Mouse (Mus musculus) layer of hippocampus, adult 8-10 months (tissue): ENCODE measurements at regions not wholly inside any gene's neighbourhood (a gene's known extent, or its start where the extent isn't known, plus 50 kb on each side); places are given as distances from the start of the nearest gene placed in this dataset.

Experiments
- DNase-seq, 2 experiments: peaks; one replicate each; pipeline ENCODE4 v3.0.0; 2022; ENCODE audit warnings: low spot score in 2 of 2

DNA sequence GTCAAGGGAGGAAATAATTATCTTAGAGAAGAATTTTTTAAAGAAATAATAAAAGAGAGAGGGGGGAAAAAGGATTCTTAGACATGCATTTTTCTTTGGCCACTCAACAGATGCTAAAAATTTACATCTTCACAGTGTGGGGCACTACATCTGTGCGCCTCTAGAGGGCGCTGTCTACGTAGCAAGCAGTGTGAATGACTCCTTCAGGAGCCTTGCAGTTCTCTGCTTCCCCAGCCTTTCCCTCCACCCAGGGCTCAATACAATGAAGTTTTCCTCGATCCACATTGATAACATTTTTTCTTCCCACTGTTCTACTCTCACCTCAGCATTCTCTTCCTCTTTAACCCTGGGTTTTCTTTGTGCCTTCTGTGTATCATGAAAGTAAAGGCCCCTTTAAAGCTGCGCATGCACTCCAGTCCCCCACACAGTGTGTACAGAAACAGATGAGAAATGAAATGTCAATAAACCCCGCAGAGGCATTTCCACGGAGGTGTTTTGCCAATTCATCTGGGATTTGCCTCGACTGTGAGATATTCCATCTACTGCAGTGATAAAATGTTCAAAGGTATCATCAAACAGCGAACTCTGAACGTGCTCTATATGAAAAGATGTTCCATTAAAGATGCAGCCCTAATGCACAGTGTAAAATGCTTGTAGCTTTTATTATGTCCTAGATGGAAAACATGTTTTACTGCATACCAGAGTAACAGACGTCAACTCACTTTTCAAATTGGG, 181.2 kb downstream of the Rdh14 start:
- DNase-seq, result no peak

DNA sequence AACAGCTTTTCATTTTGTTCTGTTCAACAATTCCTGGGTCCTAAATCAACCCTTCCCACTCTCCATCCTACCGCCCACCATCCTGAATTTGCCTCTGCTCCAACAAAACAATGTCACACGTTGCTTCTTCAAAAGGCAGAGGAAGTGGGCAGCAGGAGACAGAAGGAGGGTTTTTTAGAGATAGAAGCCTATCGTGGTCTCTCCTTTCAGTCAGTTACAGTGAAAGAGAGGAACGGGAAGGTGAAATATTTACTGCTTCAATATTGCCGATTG, 181.7 kb downstream of the Rdh14 start:
- DNase-seq, result no peak

DNA sequence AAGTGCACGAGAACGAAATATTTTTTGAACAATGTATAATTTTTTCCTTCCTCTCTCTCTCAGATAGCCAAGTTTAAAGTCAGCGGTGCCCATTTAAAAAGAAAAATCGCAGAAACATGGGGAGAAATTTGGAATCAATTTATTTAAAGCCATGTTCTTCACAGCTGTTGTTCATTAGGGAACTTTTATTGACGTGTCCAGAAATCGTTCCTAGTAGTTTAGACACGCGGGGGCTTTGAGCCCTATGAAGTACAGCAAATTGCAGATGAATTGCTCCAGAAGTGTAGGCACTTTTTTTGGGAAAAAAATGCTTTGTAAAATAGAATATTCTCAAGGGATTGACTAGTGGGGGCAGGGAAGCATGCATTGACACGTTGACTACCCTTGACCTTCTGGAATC, 182.8 kb downstream of the Rdh14 start:
- DNase-seq, result no peak

DNA sequence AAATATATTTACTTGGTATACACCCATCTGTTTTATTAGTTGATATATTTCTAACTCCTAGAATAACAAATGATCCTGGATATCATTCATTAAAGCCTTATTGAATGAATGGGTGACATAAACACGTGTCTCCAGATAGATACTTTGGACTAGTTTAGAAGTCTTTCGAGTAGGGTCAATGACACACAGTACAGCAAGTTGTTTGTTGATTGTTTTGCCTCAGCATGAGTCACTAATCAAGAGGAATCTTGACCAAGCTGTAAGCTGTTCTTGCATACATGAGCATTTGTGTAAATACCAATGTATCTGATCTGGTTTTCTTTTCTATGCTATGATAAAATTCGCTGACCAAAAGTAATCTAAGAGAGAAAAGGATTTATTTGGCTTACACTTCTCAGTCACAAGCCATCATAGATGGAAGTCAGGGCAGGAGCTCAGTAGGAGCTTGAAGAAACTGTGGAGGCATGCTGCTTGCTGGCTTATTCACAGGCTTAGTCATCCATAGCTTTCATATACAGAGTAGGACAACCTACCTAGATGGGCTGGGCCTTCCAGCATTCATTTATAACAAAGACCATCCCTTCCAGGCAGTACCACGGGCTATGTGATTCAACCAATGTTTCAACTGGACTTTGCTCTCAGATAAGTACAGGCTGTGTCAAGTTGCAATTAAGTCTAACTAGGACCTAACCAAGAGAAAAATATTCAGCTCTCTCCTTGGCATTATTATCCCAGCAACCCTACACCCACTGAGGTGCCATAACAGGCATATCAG, 192.5 kb downstream of the Rdh14 start:
- DNase-seq, result no peak

DNA sequence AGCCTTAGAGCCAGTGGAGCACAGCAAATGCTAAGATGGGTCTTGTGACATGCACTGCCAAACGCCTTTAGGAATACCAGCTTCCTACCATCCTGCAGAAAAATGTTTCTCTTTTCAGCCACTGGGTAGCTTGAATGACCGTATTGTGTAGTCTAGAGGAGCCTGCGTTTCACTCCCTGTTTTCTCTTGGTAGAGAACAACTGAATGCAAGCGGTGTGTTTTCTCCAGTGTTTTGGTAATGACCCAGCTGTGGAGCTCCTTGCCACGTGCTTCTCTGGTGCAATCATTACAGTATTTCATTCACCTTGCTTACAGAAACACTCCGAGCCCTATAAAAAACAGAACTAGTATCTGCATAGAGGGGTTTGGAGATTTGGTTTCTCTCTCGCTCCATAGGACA, 193.5 kb downstream of the Rdh14 start:
- DNase-seq, result no peak

DNA sequence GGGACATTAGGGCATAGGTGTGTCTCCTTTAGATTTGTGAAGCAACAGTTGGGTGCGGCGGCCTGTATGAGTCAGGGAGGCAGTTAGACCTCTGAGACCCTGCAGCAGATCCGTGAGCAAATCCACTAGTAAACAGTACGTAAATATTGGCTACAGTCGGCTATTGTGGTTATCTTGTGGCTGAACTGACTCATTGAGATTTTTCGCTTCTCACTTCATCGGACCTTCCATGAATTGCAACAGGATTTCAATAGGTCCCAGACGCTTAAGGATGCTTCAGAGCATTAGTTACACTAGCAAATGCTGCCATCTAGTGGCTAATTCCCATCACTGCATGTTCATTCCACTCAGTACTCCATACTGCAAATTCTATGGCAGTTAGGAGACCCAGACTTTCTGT, 199.0 kb downstream of the Rdh14 start:
- peak; percentile 36 to 76 for DNase-seq

DNA sequence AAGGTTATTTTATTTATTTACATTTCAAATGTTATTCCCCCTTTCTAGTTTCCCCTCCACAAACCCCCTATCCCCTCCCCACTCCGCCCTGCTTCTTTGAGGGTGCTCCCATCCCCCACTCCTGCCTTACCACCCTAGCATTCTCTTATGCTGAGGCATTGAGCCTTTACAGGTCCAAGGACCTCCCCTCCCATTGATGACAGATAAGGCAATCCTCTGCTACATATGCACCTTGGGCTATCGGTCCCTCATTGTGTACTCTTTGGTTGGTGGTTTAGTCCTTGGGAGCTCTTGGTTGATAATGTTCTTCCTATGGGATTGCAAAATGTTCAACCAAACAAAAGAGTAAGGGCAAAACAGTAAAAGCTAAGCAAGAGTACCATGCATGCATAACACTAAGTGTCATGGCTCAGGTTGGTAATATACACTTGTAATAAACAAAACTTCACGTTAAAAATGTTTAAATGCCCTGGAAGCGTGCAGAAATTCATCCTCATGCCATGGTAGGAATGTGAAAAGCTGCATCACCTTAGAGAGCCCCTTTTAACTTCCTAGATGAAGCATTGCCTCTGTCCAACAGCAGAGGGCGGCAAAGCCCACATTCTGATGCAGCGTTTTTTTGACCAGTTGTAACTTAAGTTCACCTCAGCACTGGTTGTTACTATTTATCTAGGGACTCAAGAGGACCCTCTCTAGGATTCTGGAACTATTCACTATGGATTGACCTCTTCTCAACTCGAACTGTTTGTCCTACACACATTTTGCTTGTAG, 207.6 kb downstream of the Rdh14 start:
- DNase-seq, result peak in 1 of 2 experiments; percentile 51

DNA sequence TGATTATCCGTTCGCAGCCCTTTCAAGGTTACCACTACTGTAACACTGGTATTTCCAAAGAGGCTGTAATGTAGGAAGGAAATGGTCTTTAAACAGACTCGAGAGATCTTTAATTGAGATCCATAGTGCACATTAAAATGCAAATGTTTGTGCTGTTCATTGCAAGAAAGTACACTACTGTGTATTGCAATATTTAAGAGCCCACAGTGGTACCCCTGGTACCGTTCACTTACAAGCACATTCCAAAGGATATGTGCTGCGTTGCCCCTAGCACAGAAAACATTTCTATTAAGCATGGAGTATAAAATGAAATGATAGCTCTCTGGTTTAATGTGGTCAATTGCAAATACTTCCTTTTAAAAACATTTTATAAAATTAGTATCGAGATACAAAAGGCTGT, 209.5 kb downstream of the Rdh14 start:
- no peak for DNase-seq

DNA sequence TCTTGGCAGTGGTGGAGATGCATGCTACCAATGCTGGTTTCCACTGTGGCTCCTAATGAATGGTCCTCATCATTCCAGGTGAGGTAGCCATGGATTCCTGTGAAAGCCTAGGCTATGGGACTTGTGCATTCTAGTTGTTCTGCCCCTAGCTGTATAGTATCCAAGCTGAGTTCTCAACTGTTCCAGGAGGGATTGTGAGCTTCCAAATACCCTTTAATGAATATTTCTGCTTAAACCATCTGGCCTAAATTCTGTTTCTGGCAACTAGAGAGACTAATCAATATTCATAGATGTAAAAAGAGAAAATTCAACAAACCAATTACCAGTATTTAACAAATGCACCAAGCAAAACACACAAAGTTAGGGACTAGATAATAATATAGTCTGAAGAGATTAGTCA, 227.7 kb downstream of the Rdh14 start:
- DNase-seq, result no peak

DNA sequence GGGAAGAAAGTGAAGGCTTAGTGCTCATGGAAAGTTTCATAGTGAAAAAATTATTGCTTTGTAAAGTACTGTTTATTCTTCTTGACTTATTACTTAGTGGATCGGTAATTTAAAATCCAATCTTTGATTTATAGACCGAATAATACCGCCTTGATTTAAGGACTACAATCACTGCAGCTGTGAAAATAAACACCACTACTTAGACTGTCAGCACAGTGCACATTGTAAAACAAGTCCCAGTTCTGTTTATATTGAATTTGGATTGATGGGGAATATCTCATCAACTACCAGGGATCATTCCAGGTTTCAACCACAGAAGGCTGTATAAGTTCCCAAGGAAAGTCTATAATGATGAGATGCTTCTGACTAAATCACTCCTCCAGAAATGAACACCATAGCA, 230.0 kb downstream of the Rdh14 start:
- DNase-seq, result no peak

DNA sequence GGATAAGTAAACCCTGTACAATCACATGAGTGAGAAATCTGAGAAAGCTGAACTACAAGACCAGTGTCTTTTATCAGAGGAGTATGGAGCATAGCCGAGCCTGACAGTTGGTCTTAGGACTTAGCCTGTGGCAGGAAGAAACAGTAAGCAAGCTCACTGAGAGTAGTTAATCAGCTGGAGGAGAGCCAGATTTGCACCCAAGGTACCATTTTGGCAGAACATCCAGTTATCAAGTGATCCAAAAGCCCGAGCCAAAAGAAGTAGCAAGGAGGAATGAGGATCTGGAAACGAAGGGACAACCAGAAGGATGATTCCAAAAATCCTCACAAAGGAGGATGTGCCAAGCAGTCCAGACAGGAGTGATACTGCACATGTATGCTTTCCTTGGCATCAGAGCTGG, 248.0 kb downstream of the Rdh14 start:
- no peak for DNase-seq

DNA sequence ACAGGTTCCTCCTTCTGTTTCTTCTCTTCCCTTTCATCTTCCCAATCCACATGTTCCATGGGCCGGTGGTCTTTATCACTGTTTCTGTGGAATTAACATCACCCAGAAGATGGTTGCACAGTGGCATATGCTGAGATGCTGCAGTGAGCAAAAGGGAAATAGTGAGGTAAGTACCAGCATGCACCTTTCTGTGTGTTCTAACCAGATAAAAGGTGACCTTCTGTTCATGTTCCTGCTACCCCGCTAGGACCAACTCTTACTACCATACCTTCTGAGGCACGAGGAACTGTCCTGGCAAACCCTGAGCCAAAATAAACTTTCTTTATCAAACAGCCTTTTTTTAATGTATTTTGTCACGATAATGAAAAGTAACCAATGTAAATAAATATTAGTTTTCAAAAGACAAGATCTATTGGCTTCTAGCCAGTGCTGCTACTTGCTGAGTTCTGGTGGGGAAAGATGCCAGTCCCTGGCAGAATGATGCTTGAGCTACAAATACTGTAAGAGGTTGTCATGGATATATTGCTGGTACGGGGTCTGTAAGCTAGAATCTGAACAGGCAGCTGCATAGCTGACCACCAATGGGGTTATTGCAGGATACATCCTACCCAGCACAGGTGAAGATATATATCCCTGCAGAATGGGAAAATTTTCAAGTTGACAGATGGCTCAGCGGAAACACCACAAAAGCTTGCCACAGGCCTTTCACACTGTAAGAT, 264.1 kb downstream of the Rdh14 start:
- peak; percentile 4 to 26 for DNase-seq

DNA sequence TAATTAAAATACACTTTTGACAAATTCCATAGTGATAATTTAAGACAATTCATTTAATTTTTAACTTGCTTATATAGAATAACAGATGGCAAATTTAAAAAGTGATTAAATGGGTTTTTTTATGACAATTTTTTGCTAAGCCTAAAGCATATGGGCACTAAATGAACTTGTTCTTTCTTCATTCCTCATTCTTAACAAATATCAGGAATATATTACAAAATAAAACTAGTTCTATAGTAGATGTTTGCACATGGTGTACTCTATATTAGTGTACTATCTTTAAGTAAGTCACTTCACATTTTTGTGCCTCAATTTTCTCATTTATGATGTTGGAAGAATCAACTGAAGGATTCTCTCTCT, 264.6 kb downstream of the Rdh14 start:
- no peak for DNase-seq

DNA sequence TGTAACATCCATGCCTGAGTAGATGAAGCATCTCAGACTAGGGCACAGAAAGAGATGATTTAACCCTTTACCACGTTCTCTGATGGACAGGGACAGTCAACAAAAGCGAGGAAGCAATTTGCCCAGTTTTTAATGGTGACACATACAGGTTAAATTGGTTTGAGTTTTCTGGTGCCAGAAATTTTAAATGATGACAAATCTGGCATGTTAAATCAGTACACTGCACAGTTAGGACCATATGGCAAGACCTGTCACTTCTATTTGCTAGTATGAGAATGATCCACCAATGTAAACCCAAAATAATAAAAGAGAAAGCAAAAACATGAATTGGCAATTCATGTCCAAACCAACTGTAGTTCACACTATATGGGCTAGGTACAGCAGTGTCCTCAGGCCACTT, 268.3 kb downstream of the Rdh14 start:
- no peak for DNase-seq

DNA sequence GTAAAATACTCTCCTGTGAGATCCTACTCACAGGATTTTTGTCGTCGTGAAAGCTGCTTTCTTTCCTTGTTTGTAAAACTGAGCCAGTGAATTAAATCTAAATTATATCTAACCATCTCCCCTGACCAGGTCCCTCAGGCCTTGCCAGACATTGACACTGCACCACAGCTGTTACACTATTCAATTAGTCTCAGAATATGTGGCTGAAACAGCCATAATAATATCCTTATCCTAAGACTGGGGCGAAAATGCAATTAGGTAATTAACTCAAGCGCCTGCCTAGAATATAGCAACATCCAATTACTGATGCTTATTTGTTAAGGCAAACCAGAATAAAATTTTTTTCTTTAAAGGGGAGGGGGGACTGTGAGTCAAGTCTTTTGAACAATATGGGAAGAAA, 296.2 kb downstream of the Rdh14 start:
- DNase-seq, result no peak
